8 mouse cellular contexts compared by ENCODE assay signal in genomic region chr9:114731871-114732682, GRCm38 (mm10). TPM values are rescaled to one million over a fixed set of nuclear protein-coding genes. Genes with fewer than 3 reads are reported as not detected.
DNase-seq lines count a peak whose midpoint lies in the region; ATAC-seq and TF ChIP-seq lines count a peak whose summit lies in the region.

No protein-coding gene starts in this region.

- 81% methylated on average over 12 of the region's 12 CpGs for WGBS in forebrain, embryonic 12.5 days
- WGBS in liver, embryonic 13.5 days (ENCODE audit: insufficient replicate concordance), result 43% methylated on average over 12 of the region's 12 CpGs

- H3K36me3 ChIP-seq in CH12.LX (replicated peaks in 1 of 2; ENCODE audit: control insufficient read depth in 1 of 2, insufficient read depth in 1 of 2, low read length in 1 of 2), result peaks cover 0 to 27% of the 10 kb centered on the region in 2 experiments
- H3K36me3 ChIP-seq in forebrain, embryonic 12.5 days (replicated peaks), result no peaks in the 10 kb centered on the region
- 0 out of 2 replicates have a peak, but pooled peaks cover under 1% of the 10 kb centered on the region for H3K36me3 ChIP-seq in liver, embryonic 13.5 days

- H3K27ac ChIP-seq in gastrocnemius, adult 2 months, result peak overlapping the region; percentile 95
- no peak overlapping the region for H3K27ac ChIP-seq in CH12.LX (ENCODE audit: insufficient read depth, low read depth)
- no peak overlapping the region for H3K27ac ChIP-seq in forebrain, embryonic 12.5 days
- peak overlapping the region; percentile 94 for H3K27ac ChIP-seq in liver, embryonic 13.5 days

- peak overlapping the region; percentile 90 for H3K4me3 ChIP-seq in gastrocnemius, adult 2 months
- H3K4me3 ChIP-seq in CH12.LX (replicated peaks in 1 of 3; ENCODE audit: low read depth in 2 of 3, low read length in 2 of 3, poor library complexity in 1 of 3), result peak overlapping the region; percentile 87 to 94 (median 92)
- peak overlapping the region; percentile 79 for H3K4me3 ChIP-seq in forebrain, embryonic 12.5 days (replicated peaks)
- peak overlapping the region; percentile 90 for H3K4me3 ChIP-seq in liver, embryonic 13.5 days (replicated peaks)

- intact Hi-C loops in gastrocnemius, adult 2 months (cut with DNase I), result loop anchor here (5.0 kb wide), 1 partner anchor 45 kb away; the partner anchor contains the start of gene Dync1li1
- intact Hi-C loops in gastrocnemius, postnatal 14 days (cut with DNase I; ENCODE audit: low total_unique reads), result no loop called here

- peak overlapping the region; percentile 74 for H3K4me2 ChIP-seq in CH12.LX (ENCODE audit: insufficient read depth, low read depth, poor library complexity, severe bottlenecking)
- peak overlapping the region; percentile 70 for H3K4me2 ChIP-seq in forebrain, embryonic 12.5 days
- H3K4me2 ChIP-seq in liver, embryonic 13.5 days, result peak overlapping the region; percentile 89

- no peaks in the 10 kb centered on the region for H3K9me3 ChIP-seq in CH12.LX (replicated peaks; ENCODE audit: low read length)
- no peaks in the 10 kb centered on the region for H3K9me3 ChIP-seq in forebrain, embryonic 12.5 days
- no peaks in the 10 kb centered on the region for H3K9me3 ChIP-seq in liver, embryonic 13.5 days (replicated peaks)

- peaks cover 32% of the 10 kb centered on the region for H3K79me2 ChIP-seq in CH12.LX (replicated peaks; ENCODE audit: control insufficient read depth, extremely low read depth, insufficient read depth, poor library complexity, severe bottlenecking)

- no peaks in the 10 kb centered on the region for H3K27me3 ChIP-seq in CH12.LX (replicated peaks)
- H3K27me3 ChIP-seq in forebrain, embryonic 12.5 days, result no peaks in the 10 kb centered on the region
- no peaks in the 10 kb centered on the region for H3K27me3 ChIP-seq in liver, embryonic 13.5 days

- no peak for TF ChIP-seq CTCF in gastrocnemius, adult 2 months (IDR thresholded peaks at IDR 0.05)
- TF ChIP-seq CTCF in CH12.LX (conservative IDR thresholded peaks at IDR 0.05 in 1 of 2, IDR thresholded peaks at IDR 0.05 in 1 of 2; ENCODE audit: low read depth in 2 of 2, low read length in 2 of 2), result no peak

- TF ChIP-seq RAD21 in CH12.LX (IDR thresholded peaks at IDR 0.05; ENCODE audit: low read depth, low read length), result no peak

- H3K4me1 ChIP-seq in CH12.LX (ENCODE audit: control insufficient read depth in 1 of 2, insufficient read depth in 2 of 2), result peaks cover 4 to 39% of the 10 kb centered on the region in 2 experiments
- H3K4me1 ChIP-seq in forebrain, embryonic 12.5 days, result peaks cover 18% of the 10 kb centered on the region
- peaks cover 76% of the 10 kb centered on the region for H3K4me1 ChIP-seq in liver, embryonic 13.5 days (replicated peaks)

- TF ChIP-seq POLR2A in CH12.LX (IDR thresholded peaks at IDR 0.05; ENCODE audit: low read depth, low read length), result no peak

- dilution Hi-C loops in CH12.LX (cut with MboI; ENCODE audit: extremely low pct_ligation_motif_present, extremely low pct_unique_long_range_greater_than_20kb, low sequenced_read_pairs), result no loop called here

- no peak for DNase-seq in gastrocnemius, adult 2 months
- DNase-seq in gastrocnemius, postnatal 14 days, result no peak
- peak; percentile 67 for DNase-seq in CH12.LX (ENCODE audit: extremely low read depth)
- peak; percentile 33 for DNase-seq in liver, embryonic 13.5 days
- DNase-seq in spleen, postnatal 36 days (ENCODE audit: low spot score in 2 of 2), result peak; percentile 47 to 60
- DNase-seq in cerebellum, adult 18-20 months, result no peak
- DNase-seq in right cerebral cortex, postnatal 25 days, result no peak

- in situ Hi-C loops in CH12.LX (cut with MboI; ENCODE audit: low pct_ligation_motif_present, low pct_unique_long_range_greater_than_20kb, low sequenced_read_pairs), result no loop called here

- TF ChIP-seq EP300 in CH12.LX (IDR thresholded peaks at IDR 0.05; ENCODE audit: low read length), result no peak

- peak overlapping the region; percentile 87 for H3K9ac ChIP-seq in CH12.LX (ENCODE audit: insufficient read depth, low read depth)
- H3K9ac ChIP-seq in forebrain, embryonic 12.5 days, result peak overlapping the region; percentile 85
- H3K9ac ChIP-seq in liver, embryonic 13.5 days, result peak overlapping the region; percentile 88

- no peak for ATAC-seq in forebrain, embryonic 12.5 days (ENCODE audit: low FRiP score)
- no peak for ATAC-seq in liver, embryonic 13.5 days (ENCODE audit: low read depth)

TF ChIP-seq in CH12.LX, 34 proteins besides CTCF, POLR2A, EP300 and RAD21:
- no peak for TF ChIP-seq UBTF (IDR thresholded peaks at IDR 0.05; ENCODE audit: low read depth, low read length)
- no peak for TF ChIP-seq BHLHE40 (IDR thresholded peaks at IDR 0.05; ENCODE audit: low read depth, low read length)
- peak; percentile 62 for TF ChIP-seq HCFC1 (IDR thresholded peaks at IDR 0.05; ENCODE audit: low read depth, low read length)
- 0 out of 2 replicates have a peak, but pooled peaks have one; percentile 26 for TF ChIP-seq IRF4 (IDR thresholded peaks at IDR 0.05; ENCODE audit: low read depth, low read length)
- no peak for TF ChIP-seq MEF2A (IDR thresholded peaks at IDR 0.05; ENCODE audit: borderline replicate concordance, low read depth, low read length)
- no peak for TF ChIP-seq TCF12 (IDR thresholded peaks at IDR 0.05; ENCODE audit: low read depth, low read length)
- TF ChIP-seq TBP (conservative IDR thresholded peaks at IDR 0.05; ENCODE audit: low read depth, low read length), result 0 out of 2 replicates have a peak, but pooled peaks have one; percentile 34
- peak; percentile 66 for TF ChIP-seq NRF1 (IDR thresholded peaks at IDR 0.05; ENCODE audit: low read depth, low read length)

RNA-seq across cellular contexts. Expression of gene Cmtm6, which starts 1.2 kb away (rescaled TPM):
- 1 to 10 TPM; 7.3 to 7.9 TPM for total RNA-seq in gastrocnemius, adult 2 months (2021)
- 10 to 100 TPM; 11.2 to 14.2 TPM for total RNA-seq in gastrocnemius, postnatal 14 days (2021)
- total RNA-seq in CH12.LX (2012; rRNA removed), result 30.1 and 31.9 TPM in 2 replicates
- total RNA-seq in CH12.LX (2014; rRNA removed), result 39.2 and 39.5 TPM in 2 replicates
- polyA plus RNA-seq in CH12.LX (2012; ENCODE audit: insufficient read length, low read depth), result 38.0 and 38.5 TPM in 2 replicates
- polyA plus RNA-seq in forebrain, embryonic 12.5 days (2016; fragmentation: Nextera tagmentation; extraction: Ambion mirVana), result 25.4 and 25.6 TPM in 2 replicates
- 21.9 and 27.0 TPM in 2 replicates for polyA plus RNA-seq in liver, embryonic 13.5 days (2015; fragmentation: Nextera tagmentation; extraction: Ambion mirVana)

RNA-seq across cellular contexts. Expression of gene Dync1li1, which starts 43.5 kb away (rescaled TPM):
- 10 to 100 TPM; 33.7 to 36.5 TPM for total RNA-seq in gastrocnemius, adult 2 months (2021)
- 10 to 100 TPM; 31.3 to 34.1 TPM for total RNA-seq in gastrocnemius, postnatal 14 days (2021)
- 36.3 and 43.6 TPM in 2 replicates for total RNA-seq in CH12.LX (2012; rRNA removed)
- total RNA-seq in CH12.LX (2014; rRNA removed), result 57.0 and 63.5 TPM in 2 replicates
- polyA plus RNA-seq in CH12.LX (2012; ENCODE audit: insufficient read length, low read depth), result 38.1 and 39.0 TPM in 2 replicates
- polyA plus RNA-seq in forebrain, embryonic 12.5 days (2016; fragmentation: Nextera tagmentation; extraction: Ambion mirVana), result 101 and 104 TPM in 2 replicates
- polyA plus RNA-seq in liver, embryonic 13.5 days (2015; fragmentation: Nextera tagmentation; extraction: Ambion mirVana), result 23.2 and 24.9 TPM in 2 replicates

RNA-seq across cellular contexts. Expression of gene Cmtm7, which starts 49.6 kb away (rescaled TPM):
- 1 to 10 TPM; 3.9 to 5.5 TPM for total RNA-seq in gastrocnemius, adult 2 months (2021)
- total RNA-seq in gastrocnemius, postnatal 14 days (2021), result 10 to 100 TPM in 1 of 2 experiments, 1 to 10 TPM in 1; 7.3 to 10.6 TPM
- total RNA-seq in CH12.LX (2012; rRNA removed) (73.1 and 80.8 TPM in 2 replicates), CH12.LX (2014; rRNA removed) (37.6 and 46.0 TPM in 2 replicates)
- 38.2 and 45.5 TPM in 2 replicates for polyA plus RNA-seq in CH12.LX (2012; ENCODE audit: insufficient read length, low read depth)
- polyA plus RNA-seq in forebrain, embryonic 12.5 days (2016; fragmentation: Nextera tagmentation; extraction: Ambion mirVana), result 32.3 and 41.2 TPM in 2 replicates
- 52.4 and 59.5 TPM in 2 replicates for polyA plus RNA-seq in liver, embryonic 13.5 days (2015; fragmentation: Nextera tagmentation; extraction: Ambion mirVana)

Comparison
In these comparisons a context has a peak if more than half of its experiments do, and no peak if none do; other contexts are left out.
1. DNase-seq: peak in CH12.LX (single experiment), liver, embryonic 13.5 days (single experiment) and spleen, postnatal 36 days (2 of 2); none in gastrocnemius, adult 2 months (single experiment), gastrocnemius, postnatal 14 days (single experiment), cerebellum, adult 18-20 months (0 of 2) and right cerebral cortex, postnatal 25 days (single experiment).
2. H3K27ac ChIP-seq: peak in gastrocnemius, adult 2 months (single experiment) and liver, embryonic 13.5 days (single experiment); none in CH12.LX (single experiment) and forebrain, embryonic 12.5 days (single experiment).
3. Peak in every context shown above with its lines, with median percentiles within 50 percentile points of each other: H3K4me3 ChIP-seq, H3K4me2 ChIP-seq and H3K9ac ChIP-seq.